Mouse (Mus musculus) testis, adult 2 months (tissue): ENCODE results near the gene Lrp2. TPM values are rescaled to one million over a fixed set of nuclear protein-coding genes. Genes with fewer than 3 reads are reported as not detected.

Experiments used
- H3K27ac ChIP-seq: fragments of 200-500 bp; 2 replicates; pipeline ENCODE4 v1.5.1; 2012; ENCODE audit warnings: low read depth, low read length; ENCODE audit not compliant: control insufficient read depth, insufficient read depth
- H3K27me3 ChIP-seq: fragments of 200-500 bp; 2 replicates; pipeline ENCODE4 v1.6.1; 2012; ENCODE audit warnings: mild to moderate bottlenecking, low read length, moderate library complexity; ENCODE audit not compliant: control insufficient read depth, insufficient read depth
- H3K36me3 ChIP-seq: fragments of 200-500 bp; 2 replicates; pipeline ENCODE4 v1.6.1; 2012; ENCODE audit warnings: mild to moderate bottlenecking, low read length; ENCODE audit not compliant: control insufficient read depth, insufficient read depth
- H3K4me1 ChIP-seq: fragments of 200-500 bp; 2 replicates; pipeline ENCODE4 v1.6.1; 2012; ENCODE audit warnings: low read length; ENCODE audit not compliant: control insufficient read depth, insufficient read depth
- H3K4me3 ChIP-seq: fragments of 200-500 bp; 2 replicates; pipeline ENCODE4 v1.5.1; 2012; ENCODE audit warnings: low read depth, mild to moderate bottlenecking, low read length, moderate library complexity, mixed read lengths; ENCODE audit not compliant: control insufficient read depth
- CTCF ChIP-seq: fragments of 200-500 bp; IDR thresholded peaks from 2 replicates; pipeline ENCODE4 v1.5.1; 2012; ENCODE audit warnings: low read depth, mild to moderate bottlenecking, inconsistent platforms, low read length, moderate library complexity; ENCODE audit not compliant: control insufficient read depth, insufficient read depth, insufficient replicate concordance
- POLR2A ChIP-seq: fragments of 200-500 bp; IDR thresholded peaks from 2 replicates; pipeline ENCODE4 v1.6.1; 2012; ENCODE audit warnings: low read depth, mild to moderate bottlenecking, inconsistent platforms, low read length, moderate library complexity; ENCODE audit not compliant: control insufficient read depth
- polyA plus RNA-seq: library from polyadenylated mRNA; depleted of rRNA; stranded (reverse); fragments of >200 nt; gene quantifications from 2 replicates; pipeline ENCODE4 v1.2.3, GENCODE M21; 2012

Lrp2 gene
- polyA plus RNA-seq, 1 experiment = 0.32 TPM

DNA sequence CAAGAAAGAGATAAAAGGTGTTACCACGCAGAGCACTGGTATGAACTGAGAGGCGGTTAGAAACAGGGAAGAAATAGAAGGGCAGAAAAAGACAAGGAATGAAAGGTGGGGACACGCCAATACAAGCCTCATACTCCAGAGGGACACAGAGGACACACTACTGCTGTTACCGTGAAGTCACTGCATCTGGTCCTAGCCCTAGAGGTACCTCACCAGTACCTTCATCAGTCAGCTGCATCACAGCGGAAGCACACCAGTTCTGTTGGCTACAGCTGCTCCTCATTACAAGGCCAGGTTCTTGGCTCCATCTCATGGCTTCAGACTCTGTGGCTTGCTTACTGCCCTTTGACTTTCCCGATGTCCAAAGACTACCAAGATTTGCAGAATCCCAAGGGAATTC is 184.0 kb downstream of the Lrp2 start:
- H3K27ac ChIP-seq = no peak overlapping the region
- H3K27me3 ChIP-seq = no peaks in the 10 kb centered on the region
- no peak overlapping the region for H3K4me3 ChIP-seq
- TF ChIP-seq CTCF = no peak
- TF ChIP-seq POLR2A = no peak
- H3K36me3 ChIP-seq = no peaks in the 10 kb centered on the region
- no peaks in the 10 kb centered on the region for H3K4me1 ChIP-seq

DNA sequence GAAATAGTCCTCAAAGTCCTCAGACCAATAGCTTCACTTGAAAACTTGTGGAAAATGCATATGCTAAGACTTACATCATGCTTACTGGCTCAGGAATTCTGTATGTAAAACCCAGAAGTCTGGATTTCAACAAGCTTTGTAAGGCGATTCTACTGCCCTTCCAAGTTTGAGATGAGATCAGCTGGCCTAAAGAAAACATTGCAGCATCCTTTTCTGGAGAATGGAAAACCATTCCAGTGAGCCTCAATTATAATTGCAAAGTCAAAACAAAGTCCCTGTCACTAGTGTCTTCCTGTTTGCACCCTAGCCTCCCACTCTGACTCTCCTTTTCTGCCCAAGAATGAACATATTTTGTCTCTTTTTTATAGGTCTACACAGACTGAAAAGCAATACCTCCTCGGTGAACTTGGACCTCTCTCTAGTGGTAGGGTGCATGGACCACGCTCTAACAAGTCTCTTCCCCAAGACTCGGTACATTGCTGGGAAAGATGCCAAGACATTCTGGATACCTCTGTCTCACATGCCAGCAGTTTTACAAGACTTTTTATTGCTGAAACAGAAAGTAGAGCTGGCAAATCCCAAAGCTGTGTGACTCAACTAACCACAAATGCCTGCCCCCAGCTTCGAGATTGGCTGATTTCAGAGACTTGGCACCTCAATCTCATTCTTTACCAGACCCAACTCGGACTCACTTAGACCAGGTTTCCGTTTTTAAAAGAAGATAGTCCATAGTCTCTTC is 184.8 kb downstream of the Lrp2 start:
- Histone ChIP-seq H3K27ac (no peak overlapping the region), H3K36me3 (no peaks in the 10 kb centered on the region), H3K4me1 (no peaks in the 10 kb centered on the region), H3K4me3 (no peak overlapping the region), H3K27me3 (no peaks in the 10 kb centered on the region)
- TF ChIP-seq CTCF (no peak), POLR2A (no peak)

DNA sequence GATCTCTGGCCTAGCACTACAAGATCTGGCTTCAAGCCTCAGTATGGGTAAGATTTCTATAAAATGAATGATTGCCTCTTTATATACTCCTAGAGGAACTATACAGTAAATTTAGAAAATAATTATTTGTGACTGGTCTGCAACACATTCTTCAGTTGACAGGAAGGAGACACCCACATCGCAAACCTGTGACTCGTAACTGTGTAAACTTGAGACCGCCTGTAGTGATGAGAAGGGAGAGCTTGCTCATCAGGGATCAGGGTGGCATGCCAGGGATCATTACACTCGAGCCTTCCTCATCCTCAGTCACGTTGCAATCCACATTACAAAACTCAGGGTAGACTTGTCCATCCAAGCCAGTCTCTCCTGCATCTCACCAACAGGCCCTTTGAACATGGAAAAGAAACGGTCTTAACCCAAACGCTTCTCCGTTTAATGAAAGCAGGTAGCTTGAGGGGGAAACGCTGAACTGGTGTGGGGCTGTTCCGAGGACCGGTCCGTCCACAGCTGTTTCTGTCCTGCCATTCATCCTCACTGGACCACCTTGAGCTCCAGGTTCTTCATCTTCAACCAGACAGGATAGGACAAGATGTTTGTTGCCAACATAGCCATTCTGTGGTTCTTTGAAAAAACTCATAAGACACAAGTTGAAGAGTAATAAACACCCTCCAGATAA is 189.0 kb downstream of the Lrp2 start:
- TF ChIP-seq POLR2A (no peak), CTCF (no peak)
- no peak overlapping the region for H3K4me3 ChIP-seq
- no peak overlapping the region for H3K27ac ChIP-seq
- H3K36me3 ChIP-seq = no peaks in the 10 kb centered on the region
- H3K27me3 ChIP-seq = no peaks in the 10 kb centered on the region
- H3K4me1 ChIP-seq = no peaks in the 10 kb centered on the region

DNA sequence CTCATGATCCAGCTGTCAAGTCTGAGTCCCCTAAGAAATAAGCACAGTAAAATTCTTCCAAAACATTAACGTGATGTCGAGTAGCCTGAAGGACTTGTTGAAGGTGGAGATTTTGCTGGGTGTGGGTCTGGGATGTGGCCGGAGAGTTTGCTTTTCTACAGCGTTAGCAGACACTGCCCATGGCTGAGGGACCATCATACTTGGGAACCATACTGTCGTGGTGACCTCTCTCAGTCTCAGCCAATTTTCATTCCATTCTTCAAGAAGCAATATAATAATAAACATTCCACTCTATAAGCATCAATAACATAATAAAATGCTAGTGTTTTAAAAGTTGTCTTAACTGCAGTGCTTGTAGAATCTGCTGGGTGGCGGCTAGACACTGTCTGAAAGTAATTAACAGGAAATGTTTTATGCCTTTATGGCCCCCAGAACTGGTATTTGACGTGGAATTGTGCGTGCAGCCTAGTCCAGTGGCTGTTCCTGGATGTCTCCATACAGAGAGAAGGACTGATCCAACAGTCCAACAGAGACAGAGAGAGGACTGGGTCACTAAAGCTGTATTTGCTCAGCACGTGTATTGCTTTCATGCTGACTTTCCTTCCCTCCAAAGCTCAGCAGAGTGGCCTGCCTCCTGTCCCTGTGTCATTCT is 190.1 kb downstream of the Lrp2 start:
- no peaks in the 10 kb centered on the region for H3K36me3 ChIP-seq
- H3K27ac ChIP-seq = no peak overlapping the region
- no peaks in the 10 kb centered on the region for H3K27me3 ChIP-seq
- no peaks in the 10 kb centered on the region for H3K4me1 ChIP-seq
- TF ChIP-seq CTCF (no peak), POLR2A (no peak)
- H3K4me3 ChIP-seq = no peak overlapping the region

DNA sequence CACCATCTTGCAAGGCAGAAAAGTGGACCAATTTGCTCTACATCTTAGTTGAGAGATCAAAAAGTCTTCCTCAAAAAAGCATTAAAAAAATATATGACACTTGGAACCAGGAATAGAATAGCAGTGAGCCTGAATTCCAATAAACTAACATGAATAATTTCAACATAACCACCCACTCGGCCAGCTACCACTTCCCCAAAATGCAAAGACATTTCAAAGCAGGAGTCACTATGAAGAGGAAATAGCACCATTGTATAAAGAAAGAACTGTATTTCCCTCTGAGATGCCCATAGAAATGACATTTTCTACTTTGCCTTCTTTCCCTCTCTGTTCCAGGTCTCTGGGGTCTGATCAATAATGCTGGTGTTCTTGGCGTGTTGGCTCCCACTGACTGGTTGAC is 191.9 kb downstream of the Lrp2 start:
- Histone ChIP-seq H3K4me1 (no peaks in the 10 kb centered on the region), H3K27ac (no peak overlapping the region), H3K4me3 (no peak overlapping the region), H3K27me3 (no peaks in the 10 kb centered on the region), H3K36me3 (no peaks in the 10 kb centered on the region)
- TF ChIP-seq POLR2A = no peak
- no peak for TF ChIP-seq CTCF

DNA sequence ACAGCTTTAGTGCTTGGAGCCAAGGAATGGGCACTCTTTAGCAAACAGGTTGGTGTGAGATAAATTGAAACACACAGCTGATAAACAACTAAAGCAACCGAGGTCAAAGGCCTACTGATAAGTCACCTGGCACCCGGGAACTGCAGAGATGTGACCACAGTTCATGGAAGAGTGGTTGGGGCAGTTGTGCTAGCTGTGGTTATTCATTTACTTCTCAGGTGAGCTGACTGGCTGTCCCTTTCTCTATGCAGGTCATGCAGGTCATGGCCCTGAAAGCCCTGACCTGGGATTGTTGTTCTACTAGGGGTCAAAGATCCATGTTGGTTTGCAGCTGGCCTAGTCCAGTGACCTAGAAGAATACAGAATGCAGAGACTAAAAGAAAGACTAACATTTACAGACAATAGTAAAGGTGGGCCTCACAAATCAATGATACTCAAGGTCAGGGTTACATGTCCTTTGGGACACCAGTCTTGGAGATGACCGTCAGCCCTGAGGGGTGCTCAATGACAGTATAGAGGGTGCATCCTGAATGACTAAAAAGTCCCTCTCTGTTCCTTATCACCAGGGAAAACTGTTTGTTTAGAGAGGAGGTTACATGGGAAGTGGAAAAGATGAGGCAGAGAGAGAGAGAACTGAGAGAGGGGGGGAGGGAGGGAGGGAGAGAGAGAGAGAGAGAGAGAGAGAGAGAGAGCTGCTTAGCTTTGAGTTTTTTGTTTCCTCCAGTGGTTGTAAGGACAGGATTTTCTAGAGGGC is 199.6 kb downstream of the Lrp2 start:
- no peaks in the 10 kb centered on the region for H3K36me3 ChIP-seq
- no peaks in the 10 kb centered on the region for H3K4me1 ChIP-seq
- no peak overlapping the region for H3K27ac ChIP-seq
- no peak overlapping the region for H3K4me3 ChIP-seq
- TF ChIP-seq POLR2A (no peak), CTCF (no peak)
- no peaks in the 10 kb centered on the region for H3K27me3 ChIP-seq

DNA sequence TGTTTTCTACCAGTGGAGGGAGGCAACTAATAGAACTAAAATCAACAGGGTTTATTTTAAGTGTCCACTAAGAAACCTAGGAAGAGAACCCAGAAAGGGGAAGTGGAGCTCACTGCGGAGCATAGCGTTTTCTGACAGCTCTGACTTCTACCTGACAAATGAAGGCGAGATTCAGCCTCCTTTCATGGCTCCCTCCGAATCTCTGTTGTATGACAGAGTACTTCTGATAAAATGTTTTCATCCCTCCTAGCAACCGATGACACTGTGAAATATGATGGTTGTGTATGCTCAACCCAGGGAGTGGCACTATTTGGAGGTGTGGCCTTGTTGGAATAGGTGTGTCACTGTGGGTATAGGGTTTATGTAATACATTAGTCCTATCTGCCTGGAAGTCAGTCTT is 203.0 kb downstream of the Lrp2 start:
- H3K4me3 ChIP-seq = no peak overlapping the region
- no peaks in the 10 kb centered on the region for H3K36me3 ChIP-seq
- TF ChIP-seq POLR2A (no peak), CTCF (no peak)
- H3K4me1 ChIP-seq = no peaks in the 10 kb centered on the region
- no peaks in the 10 kb centered on the region for H3K27me3 ChIP-seq
- H3K27ac ChIP-seq = no peak overlapping the region
